Mouse (Mus musculus) liver, embryonic 13.5 days (tissue): Measurements from ENCODE around the gene Fndc8. TPM values are rescaled to one million over a fixed set of nuclear protein-coding genes. Genes with fewer than 3 reads are reported as not detected.
A peak's percentile ranks its signal among the peaks of the same experiment; 100 is the strongest.

Source experiments
- ATAC-seq: fragments of 200-750 bp; cut with Nextera tagmentation; 2 replicates; pipeline ENCODE4 v1.8.0; 2017; ENCODE audit warnings: low read depth, mild to moderate bottlenecking, moderate number of reproducible peaks, moderate library complexity
- DNase-seq: peaks from one replicate; pipeline ENCODE4 v3.0.0; 2022
- H3K27ac ChIP-seq: fragments of 300-500 bp; sonication (generic); 2 replicates; pipeline ENCODE4 v1.5.1; 2015; ENCODE audit warnings: moderate library complexity, mild to moderate bottlenecking, inconsistent platforms
- H3K27me3 ChIP-seq: fragments of 300-500 bp; sonication (generic); 2 replicates; pipeline ENCODE4 v1.6.1; 2015; ENCODE audit warnings: mild to moderate bottlenecking, inconsistent platforms
- H3K36me3 ChIP-seq: fragments of 300-500 bp; sonication (generic); 2 replicates; pipeline ENCODE4 v1.6.1; 2015; ENCODE audit warnings: mild to moderate bottlenecking, inconsistent platforms
- H3K4me1 ChIP-seq: fragments of 300-500 bp; sonication (generic); replicated peaks from 2 replicates; pipeline ENCODE4 v1.6.1; 2015; ENCODE audit warnings: inconsistent platforms
- H3K4me2 ChIP-seq: fragments of 300-500 bp; sonication (generic); 2 replicates; pipeline ENCODE4 v1.6.1; 2015; ENCODE audit warnings: inconsistent platforms, mild to moderate bottlenecking, moderate library complexity
- H3K4me3 ChIP-seq: fragments of 300-500 bp; sonication (generic); replicated peaks from 2 replicates; pipeline ENCODE4 v1.5.1; 2015; ENCODE audit warnings: mild to moderate bottlenecking, inconsistent platforms
- H3K9ac ChIP-seq: fragments of 300-500 bp; sonication (generic); 2 replicates; pipeline ENCODE4 v1.6.1; 2015; ENCODE audit warnings: mild to moderate bottlenecking, inconsistent platforms
- H3K9me3 ChIP-seq: fragments of 300-500 bp; sonication (generic); replicated peaks from 2 replicates; pipeline ENCODE4 v1.6.1; 2016; ENCODE audit warnings: inconsistent platforms
- WGBS: fragments of 180-500 bp; shearing (Covaris S2); methylation state at CpG from one replicate; pipeline ENCODE4 v1.1.7; 2015; ENCODE audit not compliant: insufficient replicate concordance; 5-methylcytosine and 5-hydroxymethylcytosine counted together
- polyA plus RNA-seq: library from polyadenylated mRNA; unstranded; fragments of >200 nt; fragmentation: Nextera tagmentation; extraction: Ambion mirVana; gene quantifications from 2 replicates; pipeline ENCODE4 v1.2.1, GENCODE M21; 2015

Gene Fndc8
- polyA plus RNA-seq, 1 experiment from 2014 or later = 0.08 TPM

DNA sequence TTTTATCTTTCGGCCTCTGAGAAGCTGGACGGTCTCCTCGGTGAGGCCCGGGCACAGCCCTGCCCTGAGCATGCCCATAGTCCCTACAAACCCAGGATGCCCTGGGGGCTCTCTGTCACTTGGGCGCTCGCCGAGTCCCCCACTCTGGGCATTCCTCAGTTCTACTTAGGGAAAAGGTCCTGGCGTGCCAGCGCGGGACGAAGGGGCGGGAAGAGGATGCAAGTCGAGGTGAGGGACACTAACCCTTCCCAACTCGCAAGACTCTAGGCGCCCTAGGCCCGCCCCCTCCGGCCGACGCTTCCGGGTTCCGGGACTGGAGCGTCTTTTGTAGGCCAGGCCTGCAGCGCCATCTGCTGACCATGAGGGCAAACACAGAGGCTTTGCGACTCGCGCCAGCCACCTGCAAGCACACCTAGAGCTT lies 1.6 kb upstream of the Fndc8 start, which contains the start of gene Rad51d:
Gene Rad51d (minus strand): TSS at position 273 of the 421 bp plus-strand sequence.
- Histone ChIP-seq H3K36me3 (no peaks in the 10 kb centered on the region), H3K4me1 (peaks cover 28% of the 10 kb centered on the region), H3K27ac (peak within 1 kb of the TSS; percentile 74), H3K4me3 (peak within 1 kb of the TSS; percentile 68), H3K9ac (peak within 1 kb of the TSS; percentile 85), H3K27me3 (peaks cover 11% of the 10 kb centered on the region; the same call in 1 of the 2 replicates), H3K9me3 (no peaks in the 10 kb centered on the region), H3K4me2 (peak within 1 kb of the TSS; percentile 94)
- DNase-seq (peak; percentile 90), ATAC-seq (peak; percentile 91)
- WGBS = 0% methylated on average over 26 of the region's 26 CpGs

DNA sequence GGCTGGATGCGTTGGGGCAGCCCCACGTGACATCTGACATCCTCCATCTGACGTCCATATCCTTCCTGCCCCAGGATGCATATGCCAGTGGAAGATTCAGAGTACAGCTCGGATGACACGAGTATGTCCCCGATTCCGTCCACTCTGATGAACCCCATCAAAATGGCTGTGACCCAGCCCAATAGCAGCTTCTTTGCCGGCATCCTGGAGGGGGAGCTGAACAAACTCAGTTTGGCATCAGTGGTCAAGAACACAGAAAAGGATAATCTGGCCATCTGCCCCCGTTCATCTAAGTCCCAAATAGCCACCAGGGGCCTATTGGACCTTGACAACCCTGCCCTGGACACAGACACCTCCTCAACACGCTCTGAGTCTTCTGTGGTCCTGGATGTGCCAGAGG lies 5.6 kb downstream of the Fndc8 start:
- Histone ChIP-seq H3K27ac (no peak overlapping the region), H3K9ac (no peak overlapping the region), H3K4me1 (no peaks in the 10 kb centered on the region), H3K27me3 (no peaks in the 10 kb centered on the region), H3K36me3 (peaks cover 40% of the 10 kb centered on the region), H3K4me3 (no peak overlapping the region), H3K4me2 (no peak overlapping the region), H3K9me3 (no peaks in the 10 kb centered on the region)
- DNase-seq (no peak), ATAC-seq (no peak)
- WGBS = 71% methylated on average over 10 of the region's 10 CpGs

DNA sequence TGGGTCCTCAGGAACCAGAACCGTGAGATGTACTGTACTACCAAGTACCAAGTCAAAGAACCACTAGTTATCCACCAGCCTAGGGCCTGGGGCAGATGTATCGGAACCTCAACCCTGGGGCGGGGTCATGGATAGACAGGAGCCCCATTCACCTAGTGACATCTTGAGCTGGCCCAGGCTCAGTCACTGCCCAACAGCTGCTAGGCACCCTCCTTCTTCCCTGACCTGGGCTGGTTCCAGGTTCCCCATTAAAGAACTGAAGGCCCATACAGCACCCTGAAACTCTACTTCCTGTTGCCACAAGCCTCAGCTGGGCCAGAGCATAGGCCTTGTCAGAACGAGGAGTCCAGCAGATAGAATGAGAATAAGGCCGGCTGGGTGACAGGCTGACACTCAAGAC lies 7.8 kb downstream of the Fndc8 start:
- no peaks in the 10 kb centered on the region for H3K9me3 ChIP-seq
- 76% methylated on average over 5 of the region's 5 CpGs for whole genome bisulfite sequencing
- H3K9ac ChIP-seq = no peak overlapping the region
- H3K36me3 ChIP-seq = peaks cover 62% of the 10 kb centered on the region
- no peaks in the 10 kb centered on the region for H3K4me1 ChIP-seq
- H3K4me2 ChIP-seq = no peak overlapping the region
- H3K4me3 ChIP-seq = no peak overlapping the region
- ATAC-seq (no peak), DNase-seq (no peak)
- no peak overlapping the region for H3K27ac ChIP-seq
- no peaks in the 10 kb centered on the region for H3K27me3 ChIP-seq

DNA sequence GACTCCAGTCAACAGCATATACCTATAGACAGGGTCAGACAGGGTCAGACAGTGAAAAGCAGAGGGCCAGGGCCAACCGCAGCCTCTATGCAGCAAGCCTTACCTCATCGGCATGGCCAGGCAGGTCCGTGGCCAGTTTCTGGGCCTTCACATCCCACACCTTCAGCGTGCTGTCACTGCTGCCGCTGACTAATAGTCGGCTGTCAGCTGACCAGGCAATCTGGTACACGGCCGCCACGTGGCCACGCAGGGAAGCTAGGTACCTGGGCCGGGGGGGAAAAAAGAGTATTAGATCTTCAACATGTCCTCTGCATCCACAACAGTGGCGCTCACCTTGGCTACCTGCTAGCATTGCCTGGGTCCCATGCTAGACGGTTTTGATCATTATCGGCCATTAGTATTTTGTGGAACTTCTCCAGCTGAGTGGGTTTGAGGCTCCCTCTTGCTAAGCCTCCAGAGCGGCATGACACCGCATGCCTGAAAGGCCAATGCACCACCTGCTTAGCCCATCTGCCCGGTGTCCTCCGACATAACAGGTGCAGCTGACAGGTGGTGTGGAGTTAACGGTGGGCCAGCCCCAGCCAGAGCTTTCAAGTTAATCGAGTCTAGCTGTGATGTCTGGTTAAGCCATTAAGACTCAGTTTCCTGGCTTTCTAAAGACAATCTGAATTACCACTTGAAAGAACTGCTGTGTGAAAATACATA lies 9.8 kb downstream of the Fndc8 start:
- no peak overlapping the region for H3K4me3 ChIP-seq
- H3K27me3 ChIP-seq = no peaks in the 10 kb centered on the region
- H3K9me3 ChIP-seq = no peaks in the 10 kb centered on the region
- ATAC-seq (no peak), DNase-seq (no peak)
- no peak overlapping the region for H3K4me2 ChIP-seq
- H3K27ac ChIP-seq = no peak overlapping the region
- H3K4me1 ChIP-seq = peaks cover 19% of the 10 kb centered on the region
- H3K9ac ChIP-seq = no peak overlapping the region
- H3K36me3 ChIP-seq = peaks cover 81% of the 10 kb centered on the region
- WGBS = 91% methylated on average over 20 of the region's 20 CpGs

DNA sequence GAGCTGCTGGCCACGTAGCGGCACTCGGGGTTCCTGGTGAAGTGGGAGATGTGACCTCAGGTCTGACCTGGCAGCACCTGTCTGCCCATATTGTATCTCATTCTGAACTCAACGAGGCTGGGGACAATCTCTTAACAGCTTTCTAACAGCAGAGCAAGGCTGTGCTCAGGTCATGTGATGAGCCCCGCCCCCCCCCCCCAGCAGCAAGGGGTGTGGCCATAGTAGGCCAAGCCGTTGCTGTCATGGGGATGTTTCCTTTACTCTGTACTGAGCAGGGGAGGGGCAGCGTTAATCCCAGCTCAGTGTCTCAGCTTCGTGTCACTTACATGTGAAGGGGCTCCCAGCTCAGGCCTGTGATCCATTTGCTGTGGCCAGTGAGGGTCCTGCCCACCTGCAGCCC lies 13.0 kb downstream of the Fndc8 start:
- no peak for DNase-seq
- Histone ChIP-seq H3K4me1 (peaks cover 38% of the 10 kb centered on the region), H3K27ac (no peak overlapping the region), H3K9me3 (no peaks in the 10 kb centered on the region), H3K27me3 (no peaks in the 10 kb centered on the region), H3K4me2 (no peak overlapping the region), H3K9ac (no peak overlapping the region), H3K4me3 (no peak overlapping the region), H3K36me3 (peaks cover 67% of the 10 kb centered on the region)
- ATAC-seq = peak; percentile 50
- WGBS = 44% methylated on average over 8 of the region's 8 CpGs

DNA sequence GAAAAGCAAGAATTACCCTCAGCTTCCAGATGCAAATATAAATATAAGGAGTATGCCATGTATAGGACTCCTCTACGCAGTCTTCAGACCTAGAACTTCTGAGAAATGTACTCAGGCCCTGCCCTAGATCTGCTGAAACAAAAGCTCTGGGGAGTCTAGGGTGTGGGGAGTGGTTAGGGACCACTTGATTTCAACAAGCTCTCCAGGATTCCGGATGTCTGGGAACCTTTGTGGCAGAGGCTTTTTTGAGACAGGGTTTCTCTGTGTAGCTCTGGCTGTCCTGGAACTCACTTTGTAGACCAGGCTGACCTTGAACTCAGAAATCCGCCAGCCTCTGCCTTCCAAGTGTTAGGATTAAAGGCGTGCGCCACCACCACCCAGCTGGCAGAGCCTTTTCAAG lies 13.9 kb downstream of the Fndc8 start:
- H3K36me3 ChIP-seq = peaks cover 59% of the 10 kb centered on the region
- WGBS = 87% methylated on average over 5 of the region's 5 CpGs
- no peak overlapping the region for H3K4me3 ChIP-seq
- H3K4me2 ChIP-seq = no peak overlapping the region
- ATAC-seq = no peak
- no peak for DNase-seq
- H3K9me3 ChIP-seq = no peaks in the 10 kb centered on the region
- H3K27me3 ChIP-seq = peaks cover under 1% of the 10 kb centered on the region; the same call in 1 of the 2 replicates
- H3K9ac ChIP-seq = no peak overlapping the region
- no peak overlapping the region for H3K27ac ChIP-seq
- peaks cover 38% of the 10 kb centered on the region for H3K4me1 ChIP-seq

DNA sequence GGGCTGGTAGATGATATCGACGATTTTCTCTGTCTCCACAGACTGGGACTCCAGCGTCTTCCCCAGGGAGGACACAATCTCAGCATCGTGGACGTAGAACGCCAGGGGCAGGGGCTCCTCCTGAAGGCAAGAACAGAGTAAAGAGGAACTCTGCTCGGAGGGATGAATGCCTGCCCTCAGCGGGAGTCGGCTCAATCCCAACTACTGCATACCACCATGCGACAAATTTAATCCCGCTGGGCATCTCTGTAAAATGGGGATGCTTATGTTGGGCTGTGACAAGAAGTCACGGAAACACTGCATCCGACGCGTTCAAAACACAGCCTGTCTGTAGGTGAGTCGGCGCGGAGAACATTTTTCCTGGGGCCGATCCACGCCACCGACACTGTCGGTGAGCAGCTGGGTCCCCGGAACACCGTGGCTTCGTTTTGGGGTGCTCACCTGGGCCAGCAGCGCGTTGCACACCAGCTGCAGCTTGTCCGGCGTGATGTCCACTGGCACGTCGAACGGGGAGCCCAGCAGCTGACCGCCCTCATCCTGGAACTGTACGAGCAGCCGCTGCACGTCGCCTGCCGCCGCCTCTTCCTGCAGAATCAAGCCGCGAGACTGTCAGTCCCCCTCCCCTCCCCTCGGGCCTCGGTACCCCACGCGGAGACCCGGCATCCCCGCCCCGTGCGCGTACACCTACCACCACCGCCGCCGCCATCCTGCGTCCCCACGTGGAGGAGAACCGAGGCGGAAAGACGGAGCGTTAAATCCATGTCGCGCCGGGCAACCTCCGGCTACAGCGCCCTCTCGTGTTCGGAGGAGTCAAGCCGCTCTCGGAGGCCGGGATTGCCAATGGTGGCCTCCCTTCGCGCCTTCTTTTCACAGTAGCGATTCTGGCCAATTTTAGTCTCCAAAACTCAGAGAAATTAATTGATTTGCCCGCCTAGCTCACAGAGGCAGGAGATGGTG lies 16.0 kb downstream of the Fndc8 start, which contains the start of gene Nle1:
Gene Nle1 (minus strand): TSS at position 761 of the 957 bp plus-strand sequence.
- Histone ChIP-seq H3K9me3 (no peaks in the 10 kb centered on the region), H3K4me1 (peaks cover 38% of the 10 kb centered on the region), H3K27me3 (peaks cover 14% of the 10 kb centered on the region; the same call in 1 of the 2 replicates), H3K4me3 (peak within 1 kb of the TSS; percentile 80), H3K9ac (peak within 1 kb of the TSS; percentile 84), H3K36me3 (peaks cover 38% of the 10 kb centered on the region), H3K4me2 (peak within 1 kb of the TSS; percentile 90), H3K27ac (no peak within 1 kb of the TSS; the same call in 1 of the 2 replicates)
- peak; percentile 85 for DNase-seq
- peak; percentile 72 for ATAC-seq
- under 1% methylated on average over 73 of the region's 73 CpGs for WGBS

DNA sequence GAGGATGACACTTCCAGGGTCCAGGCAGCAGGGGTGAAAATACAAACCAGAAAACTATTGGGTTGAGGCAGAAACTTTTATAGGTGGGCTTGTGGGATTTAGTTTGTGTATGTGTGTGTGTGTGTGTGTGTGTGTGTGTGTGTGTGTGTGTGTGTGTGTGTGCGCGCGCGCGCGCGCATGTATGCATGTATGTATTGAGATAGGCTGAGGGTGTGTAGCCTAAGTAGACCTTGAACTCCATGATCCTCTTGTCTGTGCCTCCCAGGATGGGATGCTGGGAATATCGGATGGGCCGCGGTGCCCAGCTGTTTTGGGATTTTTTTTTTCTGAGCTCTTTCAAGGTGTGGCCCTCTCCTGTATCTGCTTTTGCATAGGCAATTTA lies 16.7 kb downstream of the Fndc8 start:
- ATAC-seq (no peak), DNase-seq (no peak)
- Histone ChIP-seq H3K36me3 (peaks cover 31% of the 10 kb centered on the region), H3K4me2 (peak overlapping the region; percentile 90), H3K27me3 (peaks cover 21% of the 10 kb centered on the region), H3K9ac (peak overlapping the region; percentile 84), H3K9me3 (no peaks in the 10 kb centered on the region), H3K4me1 (peaks cover 38% of the 10 kb centered on the region), H3K4me3 (peak overlapping the region; percentile 80), H3K27ac (no peak overlapping the region)
- WGBS = 54% methylated on average over 9 of the region's 10 CpGs

DNA sequence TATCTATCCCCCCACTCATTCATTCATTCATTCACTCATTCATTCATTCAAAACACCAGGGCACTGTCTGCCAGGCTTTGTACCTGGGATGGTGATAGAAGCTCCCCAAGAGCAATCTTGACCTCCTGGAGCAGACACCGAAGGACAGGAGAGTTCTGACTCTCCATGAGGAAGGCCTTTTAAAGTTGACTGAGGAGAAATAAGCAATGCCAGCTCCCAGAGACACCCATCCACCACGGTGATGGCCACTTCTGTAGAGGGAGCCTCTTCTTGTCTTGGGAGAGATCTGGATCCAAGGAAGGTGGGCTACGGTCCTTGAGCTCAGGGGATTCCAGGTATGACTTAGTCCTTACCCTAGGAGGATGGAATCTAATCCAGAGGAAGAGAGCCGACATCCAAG lies 18.3 kb downstream of the Fndc8 start, which contains the start of gene Unc45b:
Gene Unc45b (plus strand): TSS at position 301 of the 400 bp plus-strand sequence.
- H3K4me2 ChIP-seq = no peak within 1 kb of the TSS
- H3K4me1 ChIP-seq = peaks cover 34% of the 10 kb centered on the region
- WGBS = 70% methylated on average over 4 of the region's 4 CpGs
- H3K27ac ChIP-seq = no peak within 1 kb of the TSS
- no peak within 1 kb of the TSS for H3K4me3 ChIP-seq
- DNase-seq = no peak
- H3K9ac ChIP-seq = no peak within 1 kb of the TSS
- H3K9me3 ChIP-seq = no peaks in the 10 kb centered on the region
- H3K27me3 ChIP-seq = peaks cover 32% of the 10 kb centered on the region
- peaks cover 14% of the 10 kb centered on the region for H3K36me3 ChIP-seq
- no peak for ATAC-seq

DNA sequence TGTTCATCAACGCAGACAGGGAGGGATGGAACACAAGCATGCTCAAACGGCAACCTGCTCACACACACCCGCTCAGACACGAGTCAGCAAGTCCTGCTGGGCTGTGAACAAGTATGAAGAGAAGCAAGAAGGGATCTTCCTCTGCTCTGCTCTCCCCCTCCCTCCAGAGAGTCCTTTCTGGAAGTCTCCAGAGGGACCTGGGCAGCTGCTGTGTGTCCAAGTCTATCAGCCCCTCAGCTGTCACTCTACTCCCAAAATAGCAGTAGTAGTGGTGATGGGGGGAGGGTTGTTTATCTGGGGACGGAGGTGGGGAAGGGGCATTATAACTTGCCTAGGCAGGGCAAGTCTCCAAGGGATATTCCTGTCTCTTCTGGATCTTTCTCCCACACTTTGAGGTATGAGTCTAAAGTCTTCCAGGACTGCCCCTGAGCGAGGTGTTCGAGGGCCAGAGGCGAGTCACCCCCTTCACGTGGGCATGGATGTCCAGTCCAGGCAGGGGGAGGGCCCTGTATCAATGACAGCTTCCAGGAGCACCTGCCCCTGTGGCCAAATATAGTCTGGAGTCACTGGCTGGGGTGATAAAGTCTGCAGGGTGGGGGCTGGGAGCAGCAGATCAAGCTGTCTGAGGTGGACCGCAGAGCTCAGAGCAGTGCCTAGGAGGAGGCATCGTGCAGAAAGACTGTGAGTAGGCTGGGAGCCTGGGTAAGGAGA lies 18.9 kb downstream of the Fndc8 start:
- Histone ChIP-seq H3K27ac (no peak overlapping the region), H3K4me1 (peaks cover 28% of the 10 kb centered on the region), H3K4me2 (no peak overlapping the region), H3K4me3 (no peak overlapping the region), H3K9ac (no peak overlapping the region), H3K9me3 (no peaks in the 10 kb centered on the region), H3K36me3 (peaks cover 9% of the 10 kb centered on the region), H3K27me3 (peaks cover 32% of the 10 kb centered on the region)
- ATAC-seq (no peak), DNase-seq (no peak)
- WGBS = 57% methylated on average over 11 of the region's 11 CpGs
